Mouse (Mus musculus) 416B (cell line): ENCODE results near the gene Scfd2.

Source experiments
- DNase-seq: peaks from one replicate; pipeline ENCODE4 v3.0.0; 2011; ENCODE audit warnings: low read depth

The Scfd2 gene

GRCm38 (mm10) chr5:74277216-74277615 lies 254.3 kb downstream of the Scfd2 start:
- DNase-seq, result no peak

GRCm38 (mm10) chr5:74273313-74273712 lies 258.2 kb downstream of the Scfd2 start:
- DNase-seq, result no peak

GRCm38 (mm10) chr5:74267736-74268369 lies 263.7 kb downstream of the Scfd2 start:
- DNase-seq, result no peak

- no peak for DNase-seq
Observed at GRCm38 (mm10) chr5:74267196-74267595, 264.4 kb downstream of the Scfd2 start.

- no peak for DNase-seq
Observed at GRCm38 (mm10) chr5:74266476-74266819, 265.1 kb downstream of the Scfd2 start.

GRCm38 (mm10) chr5:74265601-74266475 lies 265.7 kb downstream of the Scfd2 start:
- DNase-seq, result no peak

GRCm38 (mm10) chr5:74265151-74265550 lies 266.4 kb downstream of the Scfd2 start:
- DNase-seq, result no peak

GRCm38 (mm10) chr5:74264541-74264940 lies 267.0 kb downstream of the Scfd2 start:
- no peak for DNase-seq

GRCm38 (mm10) chr5:74261016-74261415 lies 270.5 kb downstream of the Scfd2 start:
- no peak for DNase-seq

- no peak for DNase-seq
Observed at GRCm38 (mm10) chr5:74260378-74260809, 271.2 kb downstream of the Scfd2 start.

GRCm38 (mm10) chr5:74256705-74257104 lies 274.9 kb downstream of the Scfd2 start:
- no peak for DNase-seq

- no peak for DNase-seq
Observed at GRCm38 (mm10) chr5:74254996-74255395, 276.6 kb downstream of the Scfd2 start.

GRCm38 (mm10) chr5:74253724-74254328 lies 277.7 kb downstream of the Scfd2 start:
- no peak for DNase-seq

GRCm38 (mm10) chr5:74252672-74253286 lies 278.8 kb downstream of the Scfd2 start:
- no peak for DNase-seq

- no peak for DNase-seq
Observed at GRCm38 (mm10) chr5:74250947-74251346, 280.6 kb downstream of the Scfd2 start.

- no peak for DNase-seq
Observed at GRCm38 (mm10) chr5:74250308-74250707, 281.3 kb downstream of the Scfd2 start.

- no peak for DNase-seq
Observed at GRCm38 (mm10) chr5:74249794-74250193, 281.8 kb downstream of the Scfd2 start.

- DNase-seq, result no peak
Observed at GRCm38 (mm10) chr5:74246971-74247370, 284.6 kb downstream of the Scfd2 start.

GRCm38 (mm10) chr5:74246453-74246852 lies 285.1 kb downstream of the Scfd2 start:
- no peak for DNase-seq

- no peak for DNase-seq
Observed at GRCm38 (mm10) chr5:74245641-74246145, 285.9 kb downstream of the Scfd2 start.

- no peak for DNase-seq
Observed at GRCm38 (mm10) chr5:74244406-74245019, 287.0 kb downstream of the Scfd2 start.

- DNase-seq, result no peak
Observed at GRCm38 (mm10) chr5:74242654-74243053, 288.9 kb downstream of the Scfd2 start.
